Mouse (Mus musculus) adrenal gland (tissue): Measurements from ENCODE around the gene Dnajc28.

ENCODE experiments used
- intact Hi-C: fragments of 180-260 bp; cut with DNase I; formaldehyde crosslinking; loops from one replicate; pipeline ENCODE4 v1.15.1; 2025

Gene Dnajc28

DNA sequence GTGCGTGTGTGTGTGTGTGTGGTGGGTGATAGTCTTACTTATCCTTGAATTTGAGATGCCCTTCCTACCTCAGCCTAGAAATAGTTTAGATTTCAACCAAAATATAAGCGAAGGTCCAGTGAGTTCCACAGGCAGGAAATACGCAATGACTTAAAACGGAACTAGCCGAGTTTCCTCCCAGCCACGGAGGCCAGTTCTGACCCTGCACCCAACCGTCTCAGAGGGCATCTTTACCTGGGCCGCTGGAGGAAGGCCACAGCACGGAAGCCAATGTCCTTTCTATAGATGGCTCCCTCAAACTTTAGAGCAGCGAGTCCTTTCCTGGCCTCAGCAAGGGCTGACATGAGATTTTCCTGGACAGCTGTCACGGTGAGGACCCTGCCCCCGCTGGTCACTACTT lies 14.8 kb upstream of the Dnajc28 start:
- intact Hi-C loops: no loop called here

DNA sequence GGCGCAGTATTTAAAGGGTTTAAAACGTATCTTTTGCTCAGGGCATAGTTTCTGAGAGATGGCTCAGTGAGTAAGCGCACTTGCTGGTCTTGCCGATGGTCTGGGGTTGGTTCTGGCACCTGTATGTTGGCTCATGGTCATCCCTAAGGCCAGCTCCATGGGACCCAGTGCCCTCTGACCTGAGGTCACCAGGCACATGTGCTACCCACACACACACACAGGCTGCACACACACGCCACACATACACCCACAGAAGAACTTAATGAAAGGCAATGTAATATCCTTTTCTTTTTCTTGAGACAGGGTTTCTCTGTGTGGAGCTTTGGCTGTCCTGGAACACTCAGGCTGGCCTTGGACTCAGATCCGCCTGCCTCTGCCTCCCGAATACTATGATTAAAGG lies 14.1 kb upstream of the Dnajc28 start:
- intact Hi-C loops: no loop called here

DNA sequence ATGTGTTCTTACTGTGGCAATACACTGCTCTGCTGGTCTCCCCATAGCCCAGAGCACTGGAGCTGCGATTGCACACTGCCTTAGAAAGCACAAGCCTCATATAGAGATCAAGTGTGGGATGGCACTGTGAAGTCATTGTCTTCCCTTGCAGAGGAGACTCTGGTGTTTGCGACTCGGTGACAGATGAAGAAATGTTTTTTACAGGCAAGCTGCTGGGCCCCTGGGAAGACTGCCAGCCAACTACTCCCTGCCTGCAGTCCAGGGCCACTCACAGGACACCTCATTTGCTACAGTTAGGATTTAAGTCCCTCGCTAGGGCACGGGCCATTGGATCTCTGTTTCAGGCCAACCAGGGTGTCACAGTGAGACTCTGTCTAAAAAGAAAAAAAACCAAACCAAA lies 13.6 kb upstream of the Dnajc28 start:
- intact Hi-C loops: no loop called here

DNA sequence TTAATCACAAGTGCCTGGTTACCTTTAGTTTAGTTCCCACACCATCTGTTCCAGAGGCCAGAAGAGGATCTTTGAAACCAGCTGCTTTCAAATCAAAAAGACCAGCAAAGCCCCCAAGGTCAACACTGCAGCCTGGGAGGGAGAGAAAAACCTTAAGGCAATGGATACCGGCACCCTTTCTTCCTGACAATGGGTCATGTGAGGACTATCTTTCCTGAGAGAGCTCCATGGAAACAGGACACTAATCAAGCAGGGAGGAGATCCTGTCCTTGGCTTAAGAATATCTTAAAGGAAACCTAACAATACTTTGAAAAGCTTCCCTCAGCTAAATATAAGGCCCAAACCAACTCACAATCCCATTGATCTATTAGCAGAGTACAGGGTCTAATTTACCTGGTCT lies 11.8 kb upstream of the Dnajc28 start:
- intact Hi-C loops: no loop called here

DNA sequence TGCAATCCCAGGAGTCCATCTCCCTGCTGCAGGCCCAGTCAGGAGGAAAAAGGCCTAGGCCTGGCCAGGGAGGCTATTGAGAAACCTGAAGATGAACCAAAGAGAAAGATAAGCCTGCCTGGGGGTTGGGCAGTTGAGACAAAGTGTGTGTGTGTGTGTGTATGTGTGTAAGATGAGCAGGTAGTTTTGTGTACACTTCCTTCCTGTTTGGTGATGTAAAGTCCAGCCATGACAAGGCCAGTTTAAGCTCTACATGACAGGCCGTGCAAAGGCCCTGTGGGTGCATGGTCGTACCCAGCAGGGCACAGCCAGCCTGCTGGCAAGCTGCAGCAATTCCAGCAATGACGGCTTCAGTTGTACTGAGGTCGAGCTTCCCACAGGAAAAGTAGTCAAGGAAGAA lies 10.9 kb upstream of the Dnajc28 start:
- intact Hi-C loops: no loop called here

DNA sequence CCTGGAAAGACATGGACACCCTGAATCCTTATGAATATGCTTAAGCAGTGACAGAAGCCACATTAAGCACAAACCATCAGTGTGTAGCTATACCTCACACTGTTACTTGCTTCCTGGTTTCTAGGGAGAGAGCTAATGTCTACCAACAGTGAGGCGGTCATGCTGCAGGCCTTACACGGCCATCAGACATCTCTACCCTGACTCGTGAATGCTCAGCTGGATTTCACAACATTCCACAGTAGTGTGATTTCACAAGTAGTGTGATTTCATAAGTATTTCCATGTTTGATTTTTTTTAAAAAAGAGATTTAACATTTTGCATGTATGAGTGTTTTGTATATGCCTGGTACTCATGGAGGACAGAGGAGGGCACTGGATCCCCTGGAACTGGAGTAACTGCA lies 9.8 kb upstream of the Dnajc28 start:
- intact Hi-C loops: no loop called here

DNA sequence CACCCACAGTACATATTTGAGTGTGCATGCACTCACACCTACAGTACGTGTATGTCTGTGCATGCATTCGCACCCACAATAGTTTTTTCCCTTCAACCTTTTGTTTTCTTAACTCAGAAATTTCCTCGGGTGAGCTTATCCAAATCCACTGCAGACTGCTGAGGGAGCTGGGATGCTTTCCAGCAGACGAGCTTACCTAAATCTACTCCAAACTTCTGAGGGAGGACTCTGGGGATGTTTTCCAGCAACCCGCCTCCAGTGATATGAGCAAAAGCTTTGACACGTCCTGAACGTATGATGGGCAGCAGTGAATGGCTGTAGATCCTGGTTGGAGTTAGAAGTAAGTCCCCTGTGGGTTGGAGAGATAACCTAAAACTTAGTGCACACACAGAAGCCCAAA lies 9.0 kb upstream of the Dnajc28 start:
- intact Hi-C loops: no loop called here

DNA sequence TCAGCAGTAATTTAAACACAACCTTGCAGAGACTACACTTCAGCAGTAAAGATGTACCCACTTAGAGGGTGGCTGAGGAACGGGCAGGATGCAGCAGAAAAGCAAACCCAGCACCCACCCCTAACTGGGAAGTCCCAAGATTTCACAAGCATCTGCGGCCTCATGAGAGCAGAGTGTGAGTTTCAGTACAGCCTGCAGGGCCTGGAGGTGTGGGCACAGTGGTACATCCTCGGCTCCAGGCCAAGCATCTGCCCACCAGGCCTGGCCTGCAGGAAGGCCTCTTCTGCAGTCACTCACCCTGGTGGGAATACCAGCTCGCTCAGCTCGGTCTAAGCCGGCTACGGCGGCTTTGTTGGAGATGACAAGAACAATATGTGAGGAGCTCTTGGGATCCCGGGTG lies 4.2 kb upstream of the Dnajc28 start:
- intact Hi-C loops: no loop called here

DNA sequence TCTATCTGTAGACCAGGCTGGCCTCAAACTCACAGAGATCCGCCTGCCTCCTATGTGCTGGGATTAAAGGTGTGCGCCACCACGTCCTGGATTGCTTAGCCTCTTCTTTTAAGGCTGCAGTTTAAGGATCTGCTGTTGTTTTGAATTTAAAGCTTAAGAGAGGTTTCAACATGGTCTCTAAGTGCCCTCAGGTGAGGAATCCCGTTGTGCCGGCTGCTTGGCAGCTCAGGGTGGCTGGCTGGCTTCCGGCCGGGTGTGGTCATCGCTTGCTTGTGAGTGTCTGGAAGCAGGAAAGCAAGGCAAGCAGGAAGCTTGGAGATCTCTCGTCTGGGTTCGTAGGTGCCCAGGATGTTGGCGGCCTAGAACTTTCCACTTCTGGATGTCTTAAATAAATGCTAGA lies 2.2 kb upstream of the Dnajc28 start:
- intact Hi-C loops: no loop called here

DNA sequence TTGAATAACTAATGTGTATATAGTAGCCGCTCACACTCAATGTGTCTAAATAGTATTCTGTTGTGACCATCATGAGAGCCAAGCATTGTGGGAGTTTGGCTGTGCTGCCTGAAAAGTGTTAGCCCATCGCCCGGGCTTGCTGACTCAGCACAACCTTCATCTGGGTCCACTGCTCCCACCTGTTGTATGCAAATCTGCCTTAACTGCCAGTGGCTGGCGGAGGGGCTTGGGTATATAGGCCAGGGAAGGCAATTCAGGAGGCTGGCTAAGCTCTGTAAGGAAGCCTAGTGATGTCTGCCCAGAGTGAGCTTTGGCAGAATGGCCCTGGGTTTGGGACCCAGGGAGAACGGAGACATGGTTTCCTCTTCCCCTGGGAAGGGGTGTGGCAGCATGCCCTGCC lies 1.4 kb upstream of the Dnajc28 start:
- intact Hi-C loops: no loop called here

DNA sequence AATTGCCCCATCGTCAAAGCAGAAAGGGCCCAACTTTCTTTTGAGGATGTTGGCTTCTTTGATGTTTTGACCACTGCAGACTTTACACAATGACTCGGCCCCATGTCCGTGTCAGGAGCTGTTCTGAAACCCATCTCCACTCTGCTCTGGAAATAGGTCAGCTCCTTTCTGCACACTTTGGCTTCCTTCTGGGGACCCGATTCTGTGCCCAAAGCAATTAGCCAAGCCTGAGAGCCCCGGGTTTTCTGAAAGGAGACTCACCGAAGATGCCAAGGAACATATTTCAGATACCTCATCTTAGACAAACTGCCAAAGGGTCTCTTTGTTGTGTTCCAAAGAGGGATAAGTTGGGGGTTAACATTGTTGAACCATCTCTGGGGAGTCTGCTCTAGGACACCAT lies 4.3 kb downstream of the Dnajc28 start:
- intact Hi-C loops: no loop called here

DNA sequence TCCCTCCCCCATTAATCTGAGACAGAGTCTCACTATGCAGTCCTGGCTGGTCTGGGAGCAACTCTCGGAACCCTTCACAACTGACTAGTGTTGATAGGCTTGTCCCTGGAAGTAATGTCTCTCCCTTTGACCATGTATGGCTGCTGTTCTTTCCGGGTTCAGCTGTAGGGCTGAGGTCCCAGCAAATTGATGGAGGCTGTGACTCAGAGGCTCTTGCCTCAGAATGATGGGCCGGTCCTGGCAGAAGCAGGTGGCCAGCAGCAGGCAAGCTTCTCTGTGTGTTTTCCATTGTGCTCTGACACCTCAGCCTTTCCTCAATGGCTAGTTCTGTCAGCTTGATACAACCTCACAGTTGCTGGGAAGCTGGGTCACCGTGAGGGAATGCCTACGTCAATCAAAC lies 6.3 kb downstream of the Dnajc28 start:
- intact Hi-C loops: no loop called here

DNA sequence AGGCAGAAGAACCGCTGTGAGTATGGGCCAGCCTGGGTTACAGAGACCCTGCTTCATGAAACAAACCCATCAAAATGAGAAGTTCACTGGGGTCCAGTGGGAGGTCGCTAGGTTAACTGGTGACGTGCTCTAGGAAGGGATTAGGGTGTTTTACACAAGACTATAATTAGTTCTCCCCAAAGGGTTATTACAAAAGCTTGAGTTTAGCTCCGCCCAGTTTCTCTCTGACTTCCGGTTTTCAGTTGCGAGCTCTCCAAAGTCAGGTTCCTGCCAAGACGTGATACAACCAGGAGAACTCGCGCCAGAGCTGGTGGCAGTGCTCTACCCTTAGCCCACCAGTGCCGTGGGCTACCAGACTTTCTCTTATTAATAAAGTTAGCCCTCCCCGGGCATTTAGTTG lies 7.6 kb downstream of the Dnajc28 start:
- intact Hi-C loops: no loop called here

DNA sequence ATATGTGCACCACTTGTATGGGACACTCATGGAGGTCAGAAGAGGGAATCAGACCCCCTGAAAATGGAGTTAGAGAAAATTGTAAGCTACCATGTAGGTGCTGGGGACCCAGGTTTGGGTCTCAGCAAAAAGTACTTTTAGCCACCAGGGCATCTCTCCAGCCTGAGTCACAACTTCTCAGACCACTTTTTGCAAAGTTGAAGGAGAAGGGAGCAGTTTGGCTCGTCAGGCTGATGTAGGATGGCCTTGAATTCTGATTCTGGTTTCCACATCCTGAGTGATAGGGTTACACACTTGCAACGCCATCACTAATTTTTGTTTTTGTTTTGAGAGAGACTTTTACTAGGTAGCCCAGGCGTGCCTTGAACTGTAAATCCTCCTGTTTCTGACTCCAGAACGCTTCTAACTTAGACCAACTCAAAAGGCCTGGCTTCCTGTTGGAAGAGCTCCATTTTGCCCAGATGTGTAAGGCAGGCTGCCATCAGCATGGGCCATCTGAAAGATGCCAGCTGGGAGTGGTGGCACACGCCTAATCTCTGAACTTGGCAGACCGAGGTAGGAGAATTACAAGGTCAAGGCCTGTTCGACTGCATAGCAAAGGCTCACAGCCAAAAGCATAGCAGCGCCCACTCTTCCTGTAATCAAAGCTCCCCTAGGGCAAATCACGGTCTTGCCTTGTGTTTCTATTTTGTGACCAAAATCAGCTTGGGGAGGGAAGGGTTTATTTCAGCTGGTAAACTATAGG lies 9.2 kb downstream of the Dnajc28 start:
- intact Hi-C loops: no loop called here

DNA sequence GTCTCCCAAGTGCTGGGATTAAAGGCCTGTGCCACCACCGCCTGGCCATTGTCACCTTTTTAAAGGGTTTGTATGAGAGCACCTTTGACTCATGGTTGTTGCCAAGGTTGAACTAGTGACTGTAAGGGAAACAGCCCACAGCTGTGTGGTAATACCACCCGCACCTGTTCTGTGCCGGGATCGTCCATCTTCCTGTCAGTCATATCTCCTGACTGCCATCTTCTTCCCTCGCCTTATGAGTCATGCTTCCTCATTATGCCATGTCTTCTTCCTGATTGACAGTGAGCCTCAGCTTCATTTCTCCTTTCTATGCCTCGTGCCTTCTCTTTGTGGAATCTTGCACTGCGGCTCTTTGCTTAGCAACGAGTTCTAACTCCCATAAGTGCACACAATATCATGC lies 11.9 kb downstream of the Dnajc28 start:
- intact Hi-C loops: no loop called here

DNA sequence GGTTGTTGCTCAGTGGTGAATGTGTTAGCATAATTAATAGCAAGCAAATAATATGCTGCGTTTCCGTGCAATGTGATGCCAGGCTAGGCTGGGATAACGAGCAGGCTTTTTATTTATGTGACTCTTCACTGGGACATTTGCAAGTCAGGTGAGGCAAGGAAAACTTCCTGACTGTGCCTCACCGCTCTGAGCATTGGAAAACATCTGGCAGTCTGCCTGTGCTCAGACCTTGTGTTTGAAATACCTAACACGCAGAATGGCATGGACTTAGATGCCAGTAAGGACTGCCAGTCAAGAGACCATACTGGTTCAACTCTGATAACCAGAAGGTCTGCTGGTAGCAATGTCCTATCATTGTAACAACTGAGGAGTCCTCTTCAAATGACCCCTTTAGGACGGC lies 13.7 kb downstream of the Dnajc28 start:
- intact Hi-C loops: no loop called here

DNA sequence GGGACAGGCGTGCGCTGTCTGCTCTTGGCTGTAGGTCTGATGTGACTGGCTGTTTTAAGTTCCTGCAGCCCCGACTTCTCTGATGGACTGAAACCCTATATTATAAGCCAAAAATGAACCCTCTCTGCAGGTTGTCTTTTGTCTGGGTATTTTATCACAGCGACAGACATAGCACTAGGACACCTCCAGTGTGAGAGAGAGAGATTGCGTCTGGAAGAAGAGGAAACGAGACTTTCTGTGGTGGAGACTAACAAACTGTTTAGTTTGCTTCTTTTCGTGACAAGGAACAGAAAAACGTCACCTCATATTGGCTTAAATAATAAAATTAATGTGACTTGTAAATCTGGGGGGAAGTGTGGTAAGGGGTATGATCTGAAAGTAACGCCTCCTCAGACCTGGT lies 17.1 kb downstream of the Dnajc28 start:
- intact Hi-C loops: no loop called here

DNA sequence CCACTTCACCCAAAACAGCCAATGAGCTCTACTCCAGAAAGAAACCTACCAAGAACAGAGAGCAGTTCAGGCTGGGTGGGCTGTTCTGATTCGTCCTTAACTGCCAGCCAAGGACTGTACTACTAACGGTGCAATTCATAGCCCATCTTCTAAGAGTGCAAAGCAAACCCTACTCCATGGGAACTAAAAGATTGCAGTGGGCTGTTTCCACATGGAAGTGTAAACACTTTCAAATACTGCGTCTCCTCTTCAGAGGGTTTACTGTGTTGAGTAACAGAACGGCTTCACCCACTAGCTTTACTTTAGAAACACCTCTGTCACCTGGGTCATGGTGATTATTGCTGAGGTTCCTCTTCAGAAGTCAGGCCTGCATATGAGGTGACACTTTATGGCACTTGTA lies 17.7 kb downstream of the Dnajc28 start:
- intact Hi-C loops: no loop called here

DNA sequence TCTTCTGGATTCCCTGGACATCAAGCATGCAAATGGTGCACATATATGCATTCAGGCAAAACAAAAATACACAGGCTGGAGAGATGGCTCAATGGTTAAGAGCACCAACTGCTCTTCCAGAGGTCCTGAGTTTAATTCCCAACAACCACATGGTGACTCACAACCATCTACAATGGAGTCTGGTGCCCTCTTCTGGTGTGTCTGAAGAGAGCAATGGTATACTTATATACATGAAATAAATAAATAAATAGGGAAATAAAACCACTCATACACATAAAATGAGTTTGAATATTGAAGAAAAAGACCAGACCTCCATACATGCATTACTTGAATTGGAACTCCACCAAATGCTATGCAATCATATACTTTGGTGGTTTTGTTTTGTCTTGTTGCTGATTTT lies 19.6 kb downstream of the Dnajc28 start:
- intact Hi-C loops: loop anchor here (5.0 kb wide), 1 partner anchor 48 kb away; the partner anchor contains the start of genes Gart and Son

DNA sequence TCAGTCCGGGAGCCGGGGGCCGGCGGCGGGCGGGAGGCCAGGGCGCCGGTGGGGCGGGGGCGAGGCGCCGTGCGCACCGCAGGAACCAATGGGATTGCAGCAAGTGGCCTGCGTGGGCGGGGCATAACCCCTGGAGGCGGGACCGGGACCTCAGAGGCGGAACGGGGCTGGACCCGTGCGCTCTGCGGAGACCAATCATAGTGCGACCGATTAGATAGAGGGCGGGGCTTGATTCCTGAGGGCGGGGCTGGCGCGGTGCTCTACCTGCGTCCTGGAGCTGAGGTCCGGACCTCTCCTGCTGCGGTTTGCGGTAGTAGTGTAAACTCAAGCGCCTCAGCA lies 21.2 kb downstream of the Dnajc28 start, which contains the start of gene Tmem50b:
Gene Tmem50b (minus strand): TSS at position 129 of the 339 bp plus-strand sequence.
- intact Hi-C loops: loop anchor here (5.0 kb wide), 1 partner anchor 50 kb away; the partner anchor contains the start of genes Gart and Son

DNA sequence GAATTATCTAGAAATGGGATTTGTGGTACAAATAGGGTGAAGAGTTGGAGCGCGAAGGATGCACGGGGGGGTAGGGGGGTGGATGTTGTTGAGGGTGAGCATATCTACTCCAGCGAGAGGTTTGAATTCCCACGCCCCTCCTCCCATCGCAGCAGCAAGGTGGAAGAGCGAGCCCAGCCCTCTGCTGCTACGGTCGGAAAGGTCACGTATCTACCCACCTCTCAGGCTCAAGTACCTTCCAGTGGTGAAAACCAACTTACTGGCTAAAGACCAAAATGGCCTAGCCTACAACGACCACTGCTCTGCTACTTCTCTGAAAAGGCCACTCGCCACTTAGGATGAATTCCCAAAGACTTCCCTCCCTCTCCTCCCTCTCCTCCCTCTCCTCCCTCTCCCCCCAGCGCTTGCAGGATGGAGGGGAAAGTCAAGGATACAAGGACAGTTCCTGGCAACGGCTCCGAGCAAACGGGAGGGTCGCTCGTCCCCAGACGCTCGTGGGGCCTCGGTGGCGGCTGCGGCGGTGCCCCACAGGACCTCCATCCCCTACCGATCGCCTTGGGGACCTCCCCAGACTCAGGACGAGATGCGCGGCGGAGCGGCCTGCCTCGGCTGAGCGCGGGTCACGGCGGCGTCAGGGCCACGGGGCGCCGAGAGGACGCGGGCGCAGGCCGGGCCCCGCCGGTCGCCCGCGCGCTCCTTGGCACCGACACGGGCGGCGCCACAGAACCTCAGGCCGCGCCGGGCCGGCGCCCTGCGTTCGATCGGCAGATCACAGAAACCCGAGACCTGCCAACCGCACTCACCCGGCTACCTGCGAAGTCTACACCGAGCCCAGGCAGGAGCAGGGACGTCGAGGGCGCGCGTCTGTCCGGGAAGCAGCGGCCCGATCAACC lies 21.8 kb downstream of the Dnajc28 start:
- intact Hi-C loops: loop anchor here (5.0 kb wide), 1 partner anchor 50 kb away; the partner anchor contains the start of genes Gart and Son

DNA sequence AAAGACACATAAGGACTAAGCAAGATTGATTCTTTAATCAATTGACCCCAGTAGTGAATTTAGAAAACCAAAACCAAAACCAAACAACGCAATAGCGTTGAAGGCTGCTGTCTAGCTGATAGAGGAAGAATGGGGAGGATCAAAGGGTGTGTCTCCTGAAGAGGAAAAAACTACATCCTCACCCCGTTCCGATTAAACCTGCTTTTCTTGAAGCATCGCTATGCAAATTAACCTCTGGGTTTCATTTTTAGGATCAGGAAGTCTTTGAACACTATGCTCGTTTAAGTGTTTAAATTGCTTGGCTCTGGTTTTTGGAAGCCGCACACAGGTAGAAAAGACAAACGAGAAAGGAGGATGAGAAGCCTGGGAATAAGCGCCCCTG lies 22.4 kb downstream of the Dnajc28 start:
- intact Hi-C loops: loop anchor here (5.0 kb wide), 1 partner anchor 51 kb away; the partner anchor contains the start of genes Gart and Son
